Mouse (Mus musculus): ENCODE measurements around the gene Gm10436. TPM values are rescaled to one million over a fixed set of nuclear protein-coding genes. Genes with fewer than 3 reads are reported as not detected.
A peak's percentile ranks its signal among the peaks of the same experiment; 100 is the strongest.
"Not testable (repeated sequence)": the region's sequence is repeated elsewhere in the genome, so short reads cannot be mapped to it uniquely, and the experiment has no call there.

Gene Gm10436
- polyA plus RNA-seq (2011; ENCODE audit: insufficient read depth, insufficient read length, low read depth, missing spikeins) = not detected in 2 replicates

- H3K36me3 ChIP-seq (ENCODE audit: control insufficient read depth, insufficient read depth, low read length, poor library complexity, severe bottlenecking); H3K4me1 ChIP-seq (ENCODE audit: control insufficient read depth, insufficient read depth, low read length); H3K27ac ChIP-seq (ENCODE audit: insufficient read depth, low read length); H3K4me3 ChIP-seq (ENCODE audit: low read depth, low read length); H3K27me3 ChIP-seq (ENCODE audit: control insufficient read depth, insufficient read depth, low read length, poor library complexity, severe bottlenecking); H3K9ac ChIP-seq (ENCODE audit: low read depth, poor library complexity, severe bottlenecking); H3K9me3 ChIP-seq (replicated peaks; ENCODE audit: control insufficient read depth, insufficient read depth, low read length, poor library complexity, severe bottlenecking): not testable (repeated sequence)
These were observed at the start of gene Gm10436 for GRCm38 (mm10) chr12:88182008-88182407. Gene Gm10436 (minus strand): TSS chr12:88182108.

GRCm38 (mm10) chr12:88219445-88219844 lies 37.5 kb upstream of the Gm10436 start:
- no peak for TF ChIP-seq EP300 (IDR thresholded peaks at IDR 0.05; ENCODE audit: insufficient read depth, low read depth, low read length)
- TF ChIP-seq POLR2A (IDR thresholded peaks at IDR 0.05; ENCODE audit: insufficient read depth, low read length) = no peak
- no peak for TF ChIP-seq CTCF (IDR thresholded peaks at IDR 0.05; ENCODE audit: low read depth, low read length)
- no peak overlapping the region for H3K4me3 ChIP-seq (ENCODE audit: low read depth, low read length)
- H3K9me3 ChIP-seq (replicated peaks; ENCODE audit: control insufficient read depth, insufficient read depth, low read length, poor library complexity, severe bottlenecking) = no peaks in the 10 kb centered on the region
- no peaks in the 10 kb centered on the region for H3K4me1 ChIP-seq (ENCODE audit: control insufficient read depth, insufficient read depth, low read length)
- no peaks in the 10 kb centered on the region for H3K27me3 ChIP-seq (ENCODE audit: control insufficient read depth, insufficient read depth, low read length, poor library complexity, severe bottlenecking)
- no peak overlapping the region for H3K27ac ChIP-seq (ENCODE audit: insufficient read depth, low read length)
- no peak overlapping the region for H3K9ac ChIP-seq (ENCODE audit: low read depth, poor library complexity, severe bottlenecking)
- H3K36me3 ChIP-seq (ENCODE audit: control insufficient read depth, insufficient read depth, low read length, poor library complexity, severe bottlenecking) = no peaks in the 10 kb centered on the region

DNA sequence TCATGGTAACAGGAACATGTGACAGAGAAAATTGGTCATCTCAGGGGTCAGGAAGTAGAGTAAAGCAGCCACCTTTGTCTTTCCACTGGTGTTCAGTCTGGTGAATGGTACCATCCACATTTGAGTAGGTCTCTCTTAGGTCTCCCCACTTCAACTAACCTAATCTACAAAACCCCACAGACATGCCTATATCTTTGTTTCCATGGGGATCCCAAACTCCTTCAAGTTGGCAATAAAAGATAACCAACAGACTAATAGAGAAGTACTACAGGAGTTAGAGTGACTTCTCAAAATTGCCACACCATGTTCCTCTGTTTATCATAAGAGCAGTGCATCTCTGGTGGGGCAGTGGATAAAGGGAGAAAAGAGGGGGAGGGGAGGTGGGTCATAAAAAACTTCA lies 36.2 kb upstream of the Gm10436 start:
- not testable (repeated sequence) for H3K9me3 ChIP-seq (replicated peaks; ENCODE audit: control insufficient read depth, insufficient read depth, low read length, poor library complexity, severe bottlenecking); H3K4me1 ChIP-seq (ENCODE audit: control insufficient read depth, insufficient read depth, low read length); H3K36me3 ChIP-seq (ENCODE audit: control insufficient read depth, insufficient read depth, low read length, poor library complexity, severe bottlenecking); H3K27ac ChIP-seq (ENCODE audit: insufficient read depth, low read length); H3K27me3 ChIP-seq (ENCODE audit: control insufficient read depth, insufficient read depth, low read length, poor library complexity, severe bottlenecking); H3K4me3 ChIP-seq (ENCODE audit: low read depth, low read length); H3K9ac ChIP-seq (ENCODE audit: low read depth, poor library complexity, severe bottlenecking)

DNA sequence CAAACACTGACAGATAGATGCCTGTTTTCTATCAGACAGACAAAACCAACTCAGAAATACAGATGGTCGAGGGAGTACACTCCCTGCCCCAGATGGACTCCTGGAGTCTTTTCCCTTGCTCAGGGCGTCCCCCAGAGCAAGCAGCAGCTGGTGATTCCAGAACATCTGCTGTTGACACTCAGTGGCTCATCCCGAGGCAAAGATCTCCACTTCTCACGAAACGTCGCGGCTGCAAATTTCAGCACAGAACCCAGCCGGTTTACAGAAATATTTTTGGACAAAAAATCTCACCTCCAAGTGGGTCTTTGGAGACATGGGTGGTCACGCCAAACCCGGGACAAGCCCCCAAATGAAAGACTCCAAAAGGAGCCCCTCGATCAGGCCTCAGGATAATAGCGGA lies 32.7 kb upstream of the Gm10436 start:
- Histone ChIP-seq H3K4me1 (ENCODE audit: control insufficient read depth, insufficient read depth, low read length) (no peaks in the 10 kb centered on the region), H3K27ac (ENCODE audit: insufficient read depth, low read length) (no peak overlapping the region), H3K4me3 (ENCODE audit: low read depth, low read length) (no peak overlapping the region), H3K27me3 (ENCODE audit: control insufficient read depth, insufficient read depth, low read length, poor library complexity, severe bottlenecking) (no peaks in the 10 kb centered on the region), H3K9me3 (replicated peaks; ENCODE audit: control insufficient read depth, insufficient read depth, low read length, poor library complexity, severe bottlenecking) (0 out of 2 replicates have a peak, but pooled peaks cover 2% of the 10 kb centered on the region), H3K36me3 (ENCODE audit: control insufficient read depth, insufficient read depth, low read length, poor library complexity, severe bottlenecking) (no peaks in the 10 kb centered on the region), H3K9ac (ENCODE audit: low read depth, poor library complexity, severe bottlenecking) (no peak overlapping the region)
- 0 out of 2 replicates have a peak, but pooled peaks have one; percentile 20 for TF ChIP-seq EP300 (IDR thresholded peaks at IDR 0.05; ENCODE audit: insufficient read depth, low read depth, low read length)
- TF ChIP-seq POLR2A (IDR thresholded peaks at IDR 0.05; ENCODE audit: insufficient read depth, low read length) = no peak

DNA sequence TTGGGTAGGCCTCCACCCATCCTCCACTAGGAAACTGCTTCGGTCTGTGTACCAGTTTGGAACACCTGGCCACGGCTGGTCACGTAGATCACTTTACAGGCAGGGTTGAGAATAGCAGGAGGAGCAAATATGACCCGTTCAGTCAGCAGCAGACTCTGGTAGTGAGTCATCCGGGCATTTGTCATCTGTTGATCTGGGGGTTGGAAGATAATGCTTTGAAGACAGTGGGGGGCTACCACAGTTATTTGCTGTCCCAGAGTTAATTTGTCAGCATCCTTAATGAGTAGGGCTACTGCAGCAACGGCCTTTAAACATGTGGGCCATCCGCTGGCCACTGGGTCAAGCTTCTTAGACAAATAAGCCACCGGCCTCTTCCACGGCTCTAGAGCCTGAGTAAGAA lies 29.6 kb upstream of the Gm10436 start:
- not testable (repeated sequence) for H3K36me3 ChIP-seq (ENCODE audit: control insufficient read depth, insufficient read depth, low read length, poor library complexity, severe bottlenecking); H3K9ac ChIP-seq (ENCODE audit: low read depth, poor library complexity, severe bottlenecking); H3K4me3 ChIP-seq (ENCODE audit: low read depth, low read length); H3K9me3 ChIP-seq (replicated peaks; ENCODE audit: control insufficient read depth, insufficient read depth, low read length, poor library complexity, severe bottlenecking); H3K27ac ChIP-seq (ENCODE audit: insufficient read depth, low read length); H3K27me3 ChIP-seq (ENCODE audit: control insufficient read depth, insufficient read depth, low read length, poor library complexity, severe bottlenecking); H3K4me1 ChIP-seq (ENCODE audit: control insufficient read depth, insufficient read depth, low read length)

- H3K9ac ChIP-seq (ENCODE audit: low read depth, poor library complexity, severe bottlenecking) = no peak overlapping the region
- no peaks in the 10 kb centered on the region for H3K27me3 ChIP-seq (ENCODE audit: control insufficient read depth, insufficient read depth, low read length, poor library complexity, severe bottlenecking)
- TF ChIP-seq POLR2A (IDR thresholded peaks at IDR 0.05; ENCODE audit: insufficient read depth, low read length) = no peak
- no peak for TF ChIP-seq EP300 (IDR thresholded peaks at IDR 0.05; ENCODE audit: insufficient read depth, low read depth, low read length)
- no peak for TF ChIP-seq CTCF (IDR thresholded peaks at IDR 0.05; ENCODE audit: low read depth, low read length)
- H3K36me3 ChIP-seq (ENCODE audit: control insufficient read depth, insufficient read depth, low read length, poor library complexity, severe bottlenecking) = no peaks in the 10 kb centered on the region
- H3K27ac ChIP-seq (ENCODE audit: insufficient read depth, low read length) = no peak overlapping the region
- H3K4me1 ChIP-seq (ENCODE audit: control insufficient read depth, insufficient read depth, low read length) = no peaks in the 10 kb centered on the region
- no peaks in the 10 kb centered on the region for H3K9me3 ChIP-seq (replicated peaks; ENCODE audit: control insufficient read depth, insufficient read depth, low read length, poor library complexity, severe bottlenecking)
- H3K4me3 ChIP-seq (ENCODE audit: low read depth, low read length) = no peak overlapping the region
These were observed 20.9 kb upstream of the Gm10436 start for GRCm38 (mm10) chr12:88202856-88203255.

Other genes starting within 250 kb of the Gm10436 start
- not detected in 2 replicates for gene Gm2042, start 228.0 kb downstream of the Gm10436 start, polyA plus RNA-seq (2011; ENCODE audit: insufficient read depth, insufficient read length, low read depth, missing spikeins)
- gene Gm2075, start 170.3 kb downstream of the Gm10436 start, polyA plus RNA-seq (2011; ENCODE audit: insufficient read depth, insufficient read length, low read depth, missing spikeins) = not detected in 2 replicates
- gene Gm6803, start 163.3 kb downstream of the Gm10436 start, polyA plus RNA-seq (2011; ENCODE audit: insufficient read depth, insufficient read length, low read depth, missing spikeins) = not detected in 2 replicates
- gene Gm2056, start 155.1 kb downstream of the Gm10436 start, polyA plus RNA-seq (2011; ENCODE audit: insufficient read depth, insufficient read length, low read depth, missing spikeins) = not detected in 2 replicates
- gene Gm16368, start 98.4 kb downstream of the Gm10436 start, polyA plus RNA-seq (2011; ENCODE audit: insufficient read depth, insufficient read length, low read depth, missing spikeins) = not detected in 2 replicates
- gene Gm8332, start 68.0 kb upstream of the Gm10436 start, polyA plus RNA-seq (2011; ENCODE audit: insufficient read depth, insufficient read length, low read depth, missing spikeins) = not detected in 2 replicates
- not detected in 2 replicates for gene Gm5662, start 92.4 kb upstream of the Gm10436 start, polyA plus RNA-seq (2011; ENCODE audit: insufficient read depth, insufficient read length, low read depth, missing spikeins)
- not detected in 2 replicates for gene Gm5039, start 141.9 kb upstream of the Gm10436 start, polyA plus RNA-seq (2011; ENCODE audit: insufficient read depth, insufficient read length, low read depth, missing spikeins)
- gene Adck1, start 178.4 kb upstream of the Gm10436 start, polyA plus RNA-seq (2011; ENCODE audit: insufficient read depth, insufficient read length, low read depth, missing spikeins) = 13.6 and 13.7 TPM in 2 replicates

Measured in ES-Bruce4 (cell line).